Comparison of ENCODE assay signal across 13 mouse cellular contexts in the genomic region with DNA sequence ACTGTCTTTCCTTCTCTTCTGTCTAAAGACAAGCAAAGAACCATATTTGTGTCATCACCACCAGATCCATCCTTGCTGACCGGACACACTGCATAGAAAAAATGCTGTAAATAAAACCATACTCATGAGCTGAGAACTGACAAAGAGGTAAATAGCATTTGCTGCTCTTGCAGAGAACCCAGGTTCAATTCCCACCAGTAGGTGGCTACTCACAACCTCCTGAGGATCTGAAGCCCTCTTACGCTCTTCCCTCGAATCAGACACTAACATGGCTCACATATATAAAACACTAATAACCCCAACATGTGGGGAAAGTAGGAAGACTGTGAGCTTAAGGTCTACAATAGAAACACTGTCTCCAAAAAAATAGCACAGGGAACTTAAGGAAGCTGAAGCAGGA. TPM values are rescaled to one million over a fixed set of nuclear protein-coding genes. Genes with fewer than 3 reads are reported as not detected.
DNase-seq lines count a peak whose midpoint lies in the region; ATAC-seq and TF ChIP-seq lines count a peak whose summit lies in the region.
"Had no signal": no experiment of that assay in that cellular context is flagged by ENCODE, and none has a peak within 500 bp of the region (broad histone marks: within the 10 kb centered on the region; RNA-seq: fewer than 3 reads in every experiment).

No protein-coding gene starts in this region.

- H3K4me2 ChIP-seq in hindbrain, postnatal 0 days (ENCODE audit: low read depth, low read length), result no peak overlapping the region
- no peak overlapping the region for H3K4me2 ChIP-seq in midbrain, postnatal 0 days (ENCODE audit: low read depth, low read length, poor library complexity, severe bottlenecking)
- H3K4me2 ChIP-seq in midbrain, embryonic 13.5 days (replicated peaks), result no peak overlapping the region
- H3K4me2 ChIP-seq: liver, embryonic 15.5 days had no signal

- DNase-seq in hindbrain, postnatal 0 days (ENCODE audit: low spot score), result no peak
- DNase-seq in hindbrain, embryonic 10.5 days (ENCODE audit: low spot score), result no peak
- DNase-seq in midbrain, postnatal 0 days (ENCODE audit: low spot score), result no peak
- DNase-seq in NIH3T3 (ENCODE audit: low read depth), result peak; percentile 47
- peak; percentile 60 for DNase-seq in naive thymus-derived CD4-positive, alpha-beta T cell, adult 2 months (ENCODE audit: low read depth)
- DNase-seq in right cerebral cortex, postnatal 10 days (ENCODE audit: low spot score in 2 of 2), result no peak
- DNase-seq in right cerebral cortex, postnatal 14 days, result no peak
- DNase-seq: adrenal gland, postnatal 36 days; cerebellum, postnatal 10 days; kidney, adult 9 months had no signal

- no peak overlapping the region for H3K4me3 ChIP-seq in hindbrain, postnatal 0 days (ENCODE audit: low read length)
- H3K4me3 ChIP-seq in hindbrain, embryonic 10.5 days, result no peak overlapping the region
- H3K4me3 ChIP-seq in midbrain, postnatal 0 days (ENCODE audit: low read depth, low read length), result no peak overlapping the region
- H3K4me3 ChIP-seq in midbrain, embryonic 13.5 days (replicated peaks), result no peak overlapping the region
- H3K4me3 ChIP-seq: erythroblast, embryonic 14.5 days; liver, embryonic 15.5 days had no signal

- WGBS in hindbrain, postnatal 0 days, result 81% methylated on average over 3 of the region's 3 CpGs
- WGBS in hindbrain, embryonic 10.5 days, result 84% methylated on average over 3 of the region's 3 CpGs
- WGBS in midbrain, postnatal 0 days, result 82% methylated on average over 3 of the region's 3 CpGs
- 80% methylated on average over 3 of the region's 3 CpGs for WGBS in midbrain, embryonic 13.5 days

- no peaks in the 10 kb centered on the region for H3K27me3 ChIP-seq in hindbrain, postnatal 0 days (ENCODE audit: insufficient read depth, low read length)
- H3K27me3 ChIP-seq in hindbrain, embryonic 10.5 days (ENCODE audit: insufficient read depth, poor library complexity, severe bottlenecking), result no peaks in the 10 kb centered on the region
- no peaks in the 10 kb centered on the region for H3K27me3 ChIP-seq in midbrain, postnatal 0 days (ENCODE audit: insufficient read depth, low read length)
- no peaks in the 10 kb centered on the region for H3K27me3 ChIP-seq in midbrain, embryonic 13.5 days
- H3K27me3 ChIP-seq: liver, embryonic 15.5 days had no signal

- H3K9me3 ChIP-seq in hindbrain, postnatal 0 days (ENCODE audit: low read length), result no peaks in the 10 kb centered on the region
- H3K9me3 ChIP-seq in hindbrain, embryonic 10.5 days, result no peaks in the 10 kb centered on the region
- H3K9me3 ChIP-seq in midbrain, postnatal 0 days (ENCODE audit: low read length), result no peaks in the 10 kb centered on the region
- no peaks in the 10 kb centered on the region for H3K9me3 ChIP-seq in midbrain, embryonic 13.5 days
- H3K9me3 ChIP-seq: liver, embryonic 15.5 days had no signal

- H3K4me1 ChIP-seq in hindbrain, postnatal 0 days (ENCODE audit: insufficient read depth, low read length), result no peaks in the 10 kb centered on the region
- peaks cover 18% of the 10 kb centered on the region for H3K4me1 ChIP-seq in hindbrain, embryonic 10.5 days (replicated peaks)
- no peaks in the 10 kb centered on the region for H3K4me1 ChIP-seq in midbrain, postnatal 0 days (ENCODE audit: insufficient read depth, low read length)
- H3K4me1 ChIP-seq in midbrain, embryonic 13.5 days (replicated peaks), result no peaks in the 10 kb centered on the region
- H3K4me1 ChIP-seq: liver, embryonic 15.5 days had no signal

- H3K27ac ChIP-seq in hindbrain, postnatal 0 days, result no peak overlapping the region
- H3K27ac ChIP-seq in hindbrain, embryonic 10.5 days, result no peak overlapping the region
- H3K27ac ChIP-seq in midbrain, postnatal 0 days (ENCODE audit: low read depth, low read length), result no peak overlapping the region
- H3K27ac ChIP-seq in midbrain, embryonic 13.5 days, result no peak overlapping the region
- H3K27ac ChIP-seq: liver, embryonic 15.5 days had no signal

- TF ChIP-seq CTCF in hindbrain, postnatal 0 days (IDR thresholded peaks at IDR 0.05; ENCODE audit: low read depth), result peak; percentile 45
- peak; percentile 40 for TF ChIP-seq CTCF in midbrain, postnatal 0 days (IDR thresholded peaks at IDR 0.05)

- no peaks in the 10 kb centered on the region for H3K36me3 ChIP-seq in hindbrain, postnatal 0 days (ENCODE audit: insufficient read depth, low read length)
- peaks cover 69% of the 10 kb centered on the region for H3K36me3 ChIP-seq in hindbrain, embryonic 10.5 days
- 0 out of 2 replicates have a peak, but pooled peaks cover 7% of the 10 kb centered on the region for H3K36me3 ChIP-seq in midbrain, postnatal 0 days (ENCODE audit: insufficient read depth, low read length)
- H3K36me3 ChIP-seq in midbrain, embryonic 13.5 days, result peaks cover 18% of the 10 kb centered on the region
- H3K36me3 ChIP-seq: liver, embryonic 15.5 days had no signal

- ATAC-seq in hindbrain, postnatal 0 days, result no peak
- no peak for ATAC-seq in midbrain, postnatal 0 days (ENCODE audit: low FRiP score)
- ATAC-seq in midbrain, embryonic 13.5 days, result no peak

- H3K9ac ChIP-seq in hindbrain, postnatal 0 days (replicated peaks; ENCODE audit: low read length), result no peak overlapping the region
- no peak overlapping the region for H3K9ac ChIP-seq in midbrain, postnatal 0 days (replicated peaks; ENCODE audit: low read length, poor library complexity, severe bottlenecking)
- no peak overlapping the region for H3K9ac ChIP-seq in midbrain, embryonic 13.5 days (replicated peaks)

RNA-seq across cellular contexts. Expression of a gene that starts 18.8 kb away (rescaled TPM):
- total RNA-seq in hindbrain, postnatal 0 days (2014; rRNA removed), result 127 and 129 TPM in 2 replicates
- 70.2 and 76.3 TPM in 2 replicates for polyA plus RNA-seq in hindbrain, postnatal 0 days (2015; fragmentation: Nextera tagmentation; extraction: Ambion mirVana)
- 81.2 and 81.6 TPM in 2 replicates for polyA plus RNA-seq in hindbrain, embryonic 10.5 days (2016; fragmentation: Nextera tagmentation; extraction: Ambion mirVana)
- 126 and 141 TPM in 2 replicates for total RNA-seq in midbrain, postnatal 0 days (2014; rRNA removed)
- polyA plus RNA-seq in midbrain, postnatal 0 days (2015; fragmentation: Nextera tagmentation; extraction: Ambion mirVana), result 78.7 and 79.7 TPM in 2 replicates
- 50.5 and 57.8 TPM in 2 replicates for polyA plus RNA-seq in midbrain, embryonic 13.5 days (2015; fragmentation: Nextera tagmentation; extraction: Ambion mirVana)

RNA-seq across cellular contexts. Expression of a gene that starts 45.2 kb away (rescaled TPM):
- total RNA-seq in hindbrain, postnatal 0 days (2014; rRNA removed), result 79.8 and 108 TPM in 2 replicates
- polyA plus RNA-seq in hindbrain, postnatal 0 days (2015; fragmentation: Nextera tagmentation; extraction: Ambion mirVana), result 114 and 118 TPM in 2 replicates
- 39.5 and 54.3 TPM in 2 replicates for polyA plus RNA-seq in hindbrain, embryonic 10.5 days (2016; fragmentation: Nextera tagmentation; extraction: Ambion mirVana)
- 80.7 and 107 TPM in 2 replicates for total RNA-seq in midbrain, postnatal 0 days (2014; rRNA removed)
- 122 and 142 TPM in 2 replicates for polyA plus RNA-seq in midbrain, postnatal 0 days (2015; fragmentation: Nextera tagmentation; extraction: Ambion mirVana)
- polyA plus RNA-seq in midbrain, embryonic 13.5 days (2015; fragmentation: Nextera tagmentation; extraction: Ambion mirVana), result 118 TPM in 2 replicates
- polyA plus RNA-seq: erythroblast, embryonic 14.5 days had no signal

RNA-seq across cellular contexts. Expression of a gene that starts 51.7 kb away (rescaled TPM):
- total RNA-seq in hindbrain, postnatal 0 days (2014; rRNA removed), result 22.5 and 27.1 TPM in 2 replicates
- polyA plus RNA-seq in hindbrain, postnatal 0 days (2015; fragmentation: Nextera tagmentation; extraction: Ambion mirVana), result 28.5 and 32.9 TPM in 2 replicates
- 31.4 and 34.7 TPM in 2 replicates for polyA plus RNA-seq in hindbrain, embryonic 10.5 days (2016; fragmentation: Nextera tagmentation; extraction: Ambion mirVana)
- total RNA-seq in midbrain, postnatal 0 days (2014; rRNA removed), result 27.7 and 30.2 TPM in 2 replicates
- 28.1 and 30.9 TPM in 2 replicates for polyA plus RNA-seq in midbrain, postnatal 0 days (2015; fragmentation: Nextera tagmentation; extraction: Ambion mirVana)
- 33.6 and 35.5 TPM in 2 replicates for polyA plus RNA-seq in midbrain, embryonic 13.5 days (2015; fragmentation: Nextera tagmentation; extraction: Ambion mirVana)
- polyA plus RNA-seq: erythroblast, embryonic 14.5 days had no signal

RNA-seq across cellular contexts. Expression of a gene that starts 54.8 kb away (rescaled TPM):
- total RNA-seq in hindbrain, postnatal 0 days (2014; rRNA removed), result 53.9 and 60.7 TPM in 2 replicates
- 6.5 and 7.4 TPM in 2 replicates for polyA plus RNA-seq in hindbrain, postnatal 0 days (2015; fragmentation: Nextera tagmentation; extraction: Ambion mirVana)
- polyA plus RNA-seq in hindbrain, embryonic 10.5 days (2016; fragmentation: Nextera tagmentation; extraction: Ambion mirVana), result 1.4 and 2.4 TPM in 2 replicates
- total RNA-seq in midbrain, postnatal 0 days (2014; rRNA removed), result 59.4 and 60.6 TPM in 2 replicates
- polyA plus RNA-seq in midbrain, postnatal 0 days (2015; fragmentation: Nextera tagmentation; extraction: Ambion mirVana), result 6.1 and 7.7 TPM in 2 replicates
- polyA plus RNA-seq in midbrain, embryonic 13.5 days (2015; fragmentation: Nextera tagmentation; extraction: Ambion mirVana), result 7.1 and 8.0 TPM in 2 replicates

Comparison
In these comparisons a context has a peak if more than half of its experiments do, and no peak if none do; other contexts are left out.
1. DNase-seq: peak in NIH3T3 (single experiment) and naive thymus-derived CD4-positive, alpha-beta T cell, adult 2 months (single experiment); none in hindbrain, postnatal 0 days (single experiment), hindbrain, embryonic 10.5 days (single experiment), midbrain, postnatal 0 days (single experiment), right cerebral cortex, postnatal 10 days (0 of 2) and right cerebral cortex, postnatal 14 days (single experiment).